Mouse (Mus musculus) left cerebral cortex, adult 18-20 months (tissue): ENCODE data around the gene Lman1l. TPM values are rescaled to one million over a fixed set of nuclear protein-coding genes. Genes with fewer than 3 reads are reported as not detected.

Source experiments
- DNase-seq, 2 experiments: peaks; one replicate each; pipeline ENCODE4 v3.0.0; 2021 to 2022; ENCODE audit warnings: low spot score in 2 of 2, mixed read lengths in 1 of 2
- long read RNA-seq, 2 experiments: library from polyadenylated mRNA; stranded (forward); transcript quantifications; one replicate each; pipeline ENCODE4 v2.0.0; 2021
- total RNA-seq, 2 experiments: library from RNA; stranded (reverse); gene quantifications; 2 replicates each; pipeline ENCODE4 v1.2.3; 2021

Gene Lman1l
- total RNA-seq, result not detected
- long read RNA-seq, experiment 1, result 0 reads
- long read RNA-seq, experiment 2, partial matches to known transcripts, result 0 of 1 reads
- long read RNA-seq, experiment 2, other reads (novel, unspliced or antisense), result 1 of 1 reads

GRCm38 (mm10) chr9:57620674-57621073 lies at the start of gene Lman1l:
Gene Lman1l, minus strand, starts transcription at chr9:57620774.
- DNase-seq, result no peak

GRCm38 (mm10) chr9:57669566-57669965 lies 49.0 kb upstream of the Lman1l start:
- DNase-seq, result no peak

GRCm38 (mm10) chr9:57668277-57668676 lies 47.7 kb upstream of the Lman1l start:
- no peak for DNase-seq

GRCm38 (mm10) chr9:57667817-57668216 lies 47.2 kb upstream of the Lman1l start:
- no peak for DNase-seq

- no peak for DNase-seq
These were observed 46.6 kb upstream of the Lman1l start for GRCm38 (mm10) chr9:57667136-57667535.

GRCm38 (mm10) chr9:57666536-57666935 lies 46.0 kb upstream of the Lman1l start:
- no peak for DNase-seq

GRCm38 (mm10) chr9:57664616-57665015 lies 44.0 kb upstream of the Lman1l start:
- no peak for DNase-seq

GRCm38 (mm10) chr9:57661552-57661951 lies 41.0 kb upstream of the Lman1l start:
- DNase-seq, result no peak

- no peak for DNase-seq
These were observed 39.9 kb upstream of the Lman1l start for GRCm38 (mm10) chr9:57660501-57660900.

- peak; percentile 77 to 83 for DNase-seq
These were observed 39.2 kb upstream of the Lman1l start for GRCm38 (mm10) chr9:57659774-57660173.

- no peak for DNase-seq
These were observed 38.4 kb upstream of the Lman1l start for GRCm38 (mm10) chr9:57658970-57659369.

GRCm38 (mm10) chr9:57657843-57658242 lies 37.3 kb upstream of the Lman1l start:
- DNase-seq, result no peak

GRCm38 (mm10) chr9:57656631-57657350 lies 36.2 kb upstream of the Lman1l start:
- DNase-seq, result no peak

GRCm38 (mm10) chr9:57655749-57656148 lies 35.2 kb upstream of the Lman1l start:
- DNase-seq, result peak; percentile 91 to 98

GRCm38 (mm10) chr9:57654966-57655365 lies 34.4 kb upstream of the Lman1l start:
- DNase-seq, result no peak

GRCm38 (mm10) chr9:57653283-57653682 lies 32.7 kb upstream of the Lman1l start, which contains the start of gene Csk:
Gene Csk, minus strand, starts transcription at chr9:57653631.
- no peak for DNase-seq

GRCm38 (mm10) chr9:57652855-57653254 lies 32.3 kb upstream of the Lman1l start:
- DNase-seq, result no peak

GRCm38 (mm10) chr9:57652351-57652750 lies 31.8 kb upstream of the Lman1l start:
- no peak for DNase-seq

GRCm38 (mm10) chr9:57650786-57651311 lies 30.3 kb upstream of the Lman1l start:
- DNase-seq, result peak in 1 of 2 experiments; percentile 1

GRCm38 (mm10) chr9:57650130-57650785 lies 29.7 kb upstream of the Lman1l start:
- no peak for DNase-seq

GRCm38 (mm10) chr9:57647286-57648108 lies 26.9 kb upstream of the Lman1l start:
- no peak for DNase-seq
